Mouse (Mus musculus) cortical plate, adult 2 months (tissue): ENCODE results near the gene Sgca.

Source experiments
- CTCF ChIP-seq: fragments of 200-500 bp; IDR thresholded peaks from 2 replicates; pipeline ENCODE4 v1.5.1; 2011; ENCODE audit warnings: mild to moderate bottlenecking, control low read depth, low read length; ENCODE audit not compliant: insufficient read depth; ENCODE audit errors: extremely low read depth
- POLR2A ChIP-seq: fragments of 200-500 bp; IDR thresholded peaks from 2 replicates; pipeline ENCODE4 v1.6.1; 2011; ENCODE audit warnings: mild to moderate bottlenecking, low read length, control low read depth; ENCODE audit not compliant: insufficient read depth; ENCODE audit errors: extremely low read depth

DNA sequence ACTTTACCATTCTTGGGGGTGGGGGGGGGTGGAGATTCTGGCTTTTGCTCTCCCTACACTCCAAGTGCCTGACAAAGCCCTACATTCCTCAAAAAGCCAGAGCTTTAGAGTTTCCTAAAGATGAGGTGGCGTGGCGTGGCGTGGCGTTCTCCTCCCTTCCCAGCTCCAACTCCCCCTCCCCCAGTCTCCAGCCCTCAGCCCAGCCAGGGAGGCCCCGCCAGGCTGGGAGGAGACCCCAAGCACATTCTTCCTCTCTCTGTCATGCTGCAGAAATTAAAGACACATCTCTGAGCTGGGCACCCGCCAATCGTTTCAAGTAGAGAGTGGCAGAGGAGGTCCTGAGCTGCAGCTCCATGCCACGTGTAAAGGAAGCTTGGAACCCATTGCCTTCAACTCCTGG is 42.5 kb downstream of the Sgca start:
- TF ChIP-seq POLR2A (no peak), CTCF (no peak)
